Mouse (Mus musculus) forebrain, postnatal 0 days (tissue): ENCODE results near the gene Lsm12. TPM values are rescaled to one million over a fixed set of nuclear protein-coding genes. Genes with fewer than 3 reads are reported as not detected.
A peak's percentile ranks its signal among the peaks of the same experiment; 100 is the strongest.

Experiments
- ATAC-seq: fragments of 200-750 bp; cut with Nextera tagmentation; 2 replicates; pipeline ENCODE4 v1.8.0; 2017; ENCODE audit warnings: mild to moderate bottlenecking, moderate library complexity
- DNase-seq: peaks from one replicate; pipeline ENCODE4 v3.0.0-alpha.2; 2015
- H3K27ac ChIP-seq: fragments of 300-500 bp; sonication (generic); 2 replicates; pipeline ENCODE4 v1.5.1; 2014; ENCODE audit warnings: low read depth, mild to moderate bottlenecking, antibody characterized with exemption, low read length, moderate library complexity, mixed read lengths
- H3K27me3 ChIP-seq: fragments of 300-500 bp; sonication (generic); 2 replicates; pipeline ENCODE4 v1.6.1; 2014; ENCODE audit warnings: mild to moderate bottlenecking, low read length, mixed read lengths; ENCODE audit not compliant: insufficient read depth
- H3K36me3 ChIP-seq: fragments of 300-500 bp; sonication (generic); 2 replicates; pipeline ENCODE4 v1.6.1; 2014; ENCODE audit warnings: mild to moderate bottlenecking, moderate library complexity; ENCODE audit not compliant: insufficient read depth
- H3K4me1 ChIP-seq: fragments of 300-500 bp; sonication (generic); 2 replicates; pipeline ENCODE4 v1.6.1; 2014; ENCODE audit warnings: antibody characterized with exemption; ENCODE audit not compliant: insufficient read depth
- H3K4me2 ChIP-seq: fragments of 300-500 bp; sonication (generic); 2 replicates; pipeline ENCODE4 v1.6.1; 2014; ENCODE audit warnings: low read depth, mild to moderate bottlenecking, moderate library complexity
- H3K4me3 ChIP-seq: fragments of 300-500 bp; sonication (generic); 2 replicates; pipeline ENCODE4 v1.5.1; 2014; ENCODE audit warnings: low read depth, low read length, mixed read lengths
- H3K9ac ChIP-seq: fragments of 300-500 bp; sonication (generic); 2 replicates; pipeline ENCODE4 v1.6.1; 2014; ENCODE audit warnings: mild to moderate bottlenecking
- H3K9me3 ChIP-seq: fragments of 300-500 bp; sonication (generic); 2 replicates; pipeline ENCODE4 v1.6.1; 2016; ENCODE audit warnings: low read length
- CTCF ChIP-seq: sonication (generic); IDR thresholded peaks from 2 replicates; pipeline ENCODE4 v1.5.1; 2016; ENCODE audit warnings: antibody characterized with exemption, control low read depth, low read depth
- WGBS: fragments of 180-500 bp; shearing (Covaris S2); extraction: QIAGEN DNeasy Blood & Tissue Kit; methylation state at CpG from one replicate; pipeline ENCODE4 v1.1.7; 2014; 5-methylcytosine and 5-hydroxymethylcytosine counted together
- polyA plus RNA-seq: library from polyadenylated mRNA; unstranded; fragments of >200 nt; fragmentation: Nextera tagmentation; extraction: Ambion mirVana; gene quantifications from 2 replicates; pipeline ENCODE4 v1.2.1, GENCODE M21; 2015
- total RNA-seq: library from RNA; depleted of rRNA; stranded (reverse); fragments of >200 nt; gene quantifications from 2 replicates; pipeline ENCODE4 v1.2.3, GENCODE M21; 2014

Lsm12 gene
- total and polyA plus RNA-seq, 2 experiments from 2014 or later = 86.4 to 145 TPM

- Histone ChIP-seq H3K4me2 (peak overlapping the region; percentile 30; the same call in 1 of the 2 replicates), H3K9me3 (no peaks in the 10 kb centered on the region), H3K36me3 (no peaks in the 10 kb centered on the region), H3K9ac (peak overlapping the region; percentile 18; the same call in 1 of the 2 replicates), H3K27ac (no peak overlapping the region), H3K4me1 (no peaks in the 10 kb centered on the region), H3K4me3 (no peak overlapping the region), H3K27me3 (peaks cover 52% of the 10 kb centered on the region)
- ATAC-seq = no peak
- WGBS = 26% methylated on average over 13 of the region's 13 CpGs
- DNase-seq = no peak
- TF ChIP-seq CTCF = no peak
Measured at GRCm38 (mm10) chr11:102144957-102145470, 40.1 kb downstream of the Lsm12 start.

- WGBS = 65% methylated on average over 7 of the region's 7 CpGs
- no peaks in the 10 kb centered on the region for H3K36me3 ChIP-seq
Measured at GRCm38 (mm10) chr11:102142355-102142754, 42.7 kb downstream of the Lsm12 start.

GRCm38 (mm10) chr11:102140508-102140907 lies 44.6 kb downstream of the Lsm12 start:
- DNase-seq = peak; percentile 84
- peak; percentile 88 for TF ChIP-seq CTCF
- no peak for ATAC-seq
- Histone ChIP-seq H3K9ac (no peak overlapping the region), H3K4me1 (no peaks in the 10 kb centered on the region), H3K27me3 (peaks cover 15% of the 10 kb centered on the region), H3K36me3 (no peaks in the 10 kb centered on the region), H3K4me3 (no peak overlapping the region), H3K9me3 (no peaks in the 10 kb centered on the region), H3K27ac (no peak overlapping the region), H3K4me2 (no peak overlapping the region)
- 3% methylated on average over 5 of the region's 5 CpGs for WGBS

More at GRCm38 (mm10) chr11:102142355-102142754, 42.7 kb downstream of the Lsm12 start:
- Histone ChIP-seq H3K9me3 (no peaks in the 10 kb centered on the region), H3K4me2 (no peak overlapping the region), H3K9ac (no peak overlapping the region), H3K4me1 (no peaks in the 10 kb centered on the region), H3K27ac (no peak overlapping the region), H3K27me3 (peaks cover 32% of the 10 kb centered on the region), H3K4me3 (no peak overlapping the region)
- ATAC-seq = no peak
- DNase-seq = no peak
- TF ChIP-seq CTCF = no peak

DNA sequence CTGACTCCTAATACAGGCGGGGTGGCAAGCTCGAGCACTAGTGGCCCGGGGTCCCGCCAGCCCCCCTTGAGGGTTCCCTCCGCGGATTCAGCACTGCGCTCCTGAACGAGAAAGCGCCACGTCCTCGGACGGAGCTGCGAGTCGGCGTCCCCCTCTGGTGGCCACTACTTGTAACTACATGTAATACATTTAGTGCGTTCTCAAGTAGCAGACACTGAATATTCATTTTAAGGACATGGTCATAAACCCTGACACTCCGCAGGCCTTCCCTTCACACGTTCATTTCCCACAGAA lies 46.7 kb downstream of the Lsm12 start:
- peak; percentile 96 for TF ChIP-seq CTCF
- Histone ChIP-seq H3K27me3 (peaks cover 3% of the 10 kb centered on the region; the same call in 1 of the 2 replicates), H3K27ac (no peak overlapping the region), H3K9ac (no peak overlapping the region), H3K36me3 (no peaks in the 10 kb centered on the region), H3K4me2 (peak overlapping the region; percentile 41), H3K4me1 (no peaks in the 10 kb centered on the region), H3K9me3 (no peaks in the 10 kb centered on the region), H3K4me3 (no peak overlapping the region)
- ATAC-seq (peak; percentile 76), DNase-seq (peak; percentile 86)
- WGBS = under 1% methylated on average over 18 of the region's 18 CpGs

DNA sequence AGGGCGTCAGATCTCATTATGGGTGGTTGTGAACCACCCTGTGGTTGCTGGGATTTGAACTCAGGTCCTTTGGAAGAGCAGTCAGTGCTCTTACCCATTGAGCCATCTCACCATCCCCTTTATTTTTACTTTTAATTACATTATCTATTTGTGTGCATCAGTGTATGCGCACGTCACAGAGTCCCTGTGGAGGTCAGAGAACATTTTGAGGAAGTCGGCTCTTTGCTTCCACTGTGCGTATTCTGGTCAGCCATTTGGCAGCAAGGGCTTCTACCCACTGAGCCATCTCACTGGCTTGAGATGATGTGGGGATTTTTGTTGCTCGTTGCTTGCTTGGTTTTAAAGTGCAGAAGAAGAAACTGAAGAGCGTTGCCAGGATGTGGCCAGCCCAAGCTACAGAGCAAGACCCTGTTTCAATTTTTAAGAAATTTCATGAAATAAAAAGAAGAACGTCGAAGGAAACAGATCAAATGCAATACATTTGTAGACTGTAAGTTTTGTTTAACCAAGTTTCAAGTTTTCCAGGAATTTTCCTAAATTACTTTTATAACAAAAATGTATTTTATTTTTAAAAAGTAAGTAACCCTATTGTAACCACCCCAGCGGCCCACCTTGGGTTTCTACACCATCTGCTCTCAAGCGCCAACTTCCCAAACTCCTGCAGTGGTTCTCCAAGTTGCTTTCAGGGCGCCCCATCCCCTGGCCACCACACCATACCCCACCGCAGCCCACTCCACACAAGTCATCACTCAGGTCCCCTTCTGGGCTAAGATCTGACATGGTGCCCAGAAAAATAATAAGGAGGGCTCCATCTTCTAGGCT lies 47.3 kb downstream of the Lsm12 start:
- H3K36me3 ChIP-seq = no peaks in the 10 kb centered on the region
- peak overlapping the region; percentile 41 for H3K4me2 ChIP-seq
- no peak for TF ChIP-seq CTCF
- H3K9ac ChIP-seq = no peak overlapping the region
- ATAC-seq (no peak), DNase-seq (no peak)
- no peak overlapping the region for H3K27ac ChIP-seq
- 48% methylated on average over 13 of the region's 13 CpGs for WGBS
- H3K9me3 ChIP-seq = no peaks in the 10 kb centered on the region
- H3K27me3 ChIP-seq = no peaks in the 10 kb centered on the region; the same call in 1 of the 2 replicates
- no peaks in the 10 kb centered on the region for H3K4me1 ChIP-seq
- no peak overlapping the region for H3K4me3 ChIP-seq

- H3K27me3 ChIP-seq = no peaks in the 10 kb centered on the region; the same call in 1 of the 2 replicates
- ATAC-seq = no peak
- no peak overlapping the region for H3K4me2 ChIP-seq
- 27% methylated on average over 4 of the region's 4 CpGs for WGBS
- no peaks in the 10 kb centered on the region for H3K9me3 ChIP-seq
- no peaks in the 10 kb centered on the region for H3K4me1 ChIP-seq
- no peak overlapping the region for H3K9ac ChIP-seq
- DNase-seq = no peak
- H3K36me3 ChIP-seq = no peaks in the 10 kb centered on the region
- no peak for TF ChIP-seq CTCF
- H3K4me3 ChIP-seq = no peak overlapping the region
- no peak overlapping the region for H3K27ac ChIP-seq
Measured at GRCm38 (mm10) chr11:102134516-102134915, 50.6 kb downstream of the Lsm12 start.

GRCm38 (mm10) chr11:102117386-102117785 lies 67.7 kb downstream of the Lsm12 start:
- no peaks in the 10 kb centered on the region for H3K4me1 ChIP-seq
- no peaks in the 10 kb centered on the region for H3K36me3 ChIP-seq
- no peak overlapping the region for H3K9ac ChIP-seq
- no peak for TF ChIP-seq CTCF
- H3K9me3 ChIP-seq = no peaks in the 10 kb centered on the region
- no peak overlapping the region for H3K4me3 ChIP-seq
- no peaks in the 10 kb centered on the region; the same call in 1 of the 2 replicates for H3K27me3 ChIP-seq
- 88% methylated on average over 6 of the region's 6 CpGs for WGBS
- H3K4me2 ChIP-seq = no peak overlapping the region
- no peak overlapping the region for H3K27ac ChIP-seq
- ATAC-seq (no peak), DNase-seq (no peak)
